ENCODE assay signal across 29 mouse cellular contexts in genomic region chr10:130276496-130276895, GRCm38 (mm10). TPM values are rescaled to one million over a fixed set of nuclear protein-coding genes. Genes with fewer than 3 reads are reported as not detected.
"Had no signal": no experiment of that assay in that cellular context is flagged by ENCODE, and none has a peak within 500 bp of the region (broad histone marks: within the 10 kb centered on the region; RNA-seq: fewer than 3 reads in every experiment).

No protein-coding gene starts in this region.

- H3K36me3 ChIP-seq: liver, embryonic 13.5 days; midbrain, embryonic 10.5 days; midbrain, embryonic 13.5 days had no signal

- ATAC-seq: inflammation-experienced regulatory T-cells, adult 6 months; intestine, embryonic 16.5 days; midbrain, embryonic 13.5 days; midbrain, embryonic 16.5 days had no signal

- H3K4me1 ChIP-seq: liver, embryonic 13.5 days had no signal

- H3K27ac ChIP-seq: layer of hippocampus, adult 2 months; left cerebral cortex, adult 2 months; liver, embryonic 13.5 days; macrophage; midbrain, embryonic 10.5 days; midbrain, embryonic 13.5 days; stomach, postnatal 0 days had no signal

- DNase-seq: kidney, adult 18-20 months; kidney, adult 9 months; kidney, postnatal 14 days; layer of hippocampus, adult 9-11 months; liver, embryonic 13.5 days; lung, adult 2 months; right cerebral cortex, postnatal 14 days; right cerebral cortex, postnatal 4 days; thymus, adult 2 months; thymus, postnatal 14 days; thymus, postnatal 4 days had no signal

- H3K9ac ChIP-seq: liver, embryonic 13.5 days; midbrain, embryonic 13.5 days had no signal

- H3K27me3 ChIP-seq: liver, embryonic 13.5 days; megakaryocyte, embryonic 14.5 days; midbrain, embryonic 13.5 days had no signal

- H3K4me2 ChIP-seq: liver, embryonic 13.5 days; midbrain, embryonic 13.5 days had no signal

- H3K4me3 ChIP-seq: layer of hippocampus, adult 2 months; left cerebral cortex, adult 2 months; liver, embryonic 13.5 days; megakaryocyte, embryonic 14.5 days; midbrain, embryonic 10.5 days; midbrain, embryonic 13.5 days had no signal

- H3K9me3 ChIP-seq: liver, embryonic 13.5 days; megakaryocyte, embryonic 14.5 days; midbrain, embryonic 10.5 days; midbrain, embryonic 13.5 days had no signal

RNA-seq across cellular contexts. Expression of gene Neurod4, which starts 3.5 kb away (rescaled TPM):
- total RNA-seq: liver, adult 2 months had no signal
- polyA plus RNA-seq: inflammation-experienced regulatory T-cells, adult 6 months; intestine, embryonic 16.5 days; kidney, embryonic 16.5 days; large intestine, adult 2 months; limb, embryonic 11.5 days; liver, adult 2 months; liver, embryonic 13.5 days; liver, embryonic 16.5 days; lung, adult 2 months; lung, embryonic 16.5 days; macrophage; stomach, embryonic 14.5 days; stomach, postnatal 0 days; thymus, adult 2 months had no signal

RNA-seq across cellular contexts. Expression of gene Tespa1, which starts 46.2 kb away (rescaled TPM):
- polyA plus RNA-seq: midbrain, embryonic 10.5 days; midbrain, embryonic 13.5 days; midbrain, embryonic 16.5 days; neural tube, embryonic 14.5 days had no signal
